Mouse (Mus musculus) intestine, embryonic 14.5 days (tissue): ENCODE results near the gene Fam193b. TPM values are rescaled to one million over a fixed set of nuclear protein-coding genes. Genes with fewer than 3 reads are reported as not detected.
A peak's percentile ranks its signal among the peaks of the same experiment; 100 is the strongest.

Source experiments
- microRNA-seq: library from miRNA; unstranded; fragments of <30 nt; microRNA quantifications from one replicate; pipeline ENCODE4, GENCODE M21; 2016
- polyA plus RNA-seq: library from polyadenylated mRNA; unstranded; fragments of >200 nt; fragmentation: Nextera tagmentation; extraction: Ambion mirVana; gene quantifications from 2 replicates; pipeline ENCODE4 v1.2.1, GENCODE M21; 2014

Gene Fam193b
- polyA plus RNA-seq, 1 experiment from 2014 or later: 33.6 TPM

Small RNAs within 50 kb of the gene (microRNA-seq; reads per million reads assigned to microRNA genes)
- 2.6 reads per million, percentile 27 among the genes with 10 or more reads in this experiment for gene Mir6945

Other genes starting within 250 kb of the Fam193b start
- gene Rab24, start 249.2 kb downstream of the Fam193b start, polyA plus RNA-seq: 82.6 and 86.0 TPM in 2 replicates
- gene Mxd3, start 241.3 kb downstream of the Fam193b start, polyA plus RNA-seq: 30.1 and 30.2 TPM in 2 replicates
- gene Lman2, start 208.3 kb downstream of the Fam193b start, polyA plus RNA-seq: 99.9 and 104 TPM in 2 replicates
- 0.63 and 1.0 TPM in 2 replicates for gene Rgs14, start 201.4 kb downstream of the Fam193b start, polyA plus RNA-seq
- gene Slc34a1, start 172.9 kb downstream of the Fam193b start, polyA plus RNA-seq: not detected in 2 replicates
- gene Pfn3, start 155.9 kb downstream of the Fam193b start, polyA plus RNA-seq: not detected in 2 replicates
- gene F12, start 144.3 kb downstream of the Fam193b start, polyA plus RNA-seq: 0.16 TPM in 1 of 2 replicates, not detected in the other
- gene Grk6, start 126.0 kb downstream of the Fam193b start, polyA plus RNA-seq: 43.4 and 55.1 TPM in 2 replicates
- gene Prr7, start 106.9 kb downstream of the Fam193b start, polyA plus RNA-seq: 0.55 and 0.70 TPM in 2 replicates
- gene Dbn1, start 83.0 kb downstream of the Fam193b start, polyA plus RNA-seq: 120 and 134 TPM in 2 replicates
- 253 and 260 TPM in 2 replicates for gene Pdlim7, start 57.4 kb downstream of the Fam193b start, polyA plus RNA-seq
- 1.9 and 2.5 TPM in 2 replicates for gene Dok3, start 41.8 kb downstream of the Fam193b start, polyA plus RNA-seq
- gene Ddx41, start 34.5 kb downstream of the Fam193b start, polyA plus RNA-seq: 63.9 and 73.1 TPM in 2 replicates
- gene Tmed9, start 2.6 kb upstream of the Fam193b start, polyA plus RNA-seq: 59.9 and 64.8 TPM in 2 replicates
- 12.6 and 17.4 TPM in 2 replicates for gene B4galt7, start 28.8 kb upstream of the Fam193b start, polyA plus RNA-seq
- gene Caml, start 51.9 kb upstream of the Fam193b start, polyA plus RNA-seq: 43.3 and 53.9 TPM in 2 replicates
- 40.9 and 44.1 TPM in 2 replicates for gene Ddx46, start 63.9 kb upstream of the Fam193b start, polyA plus RNA-seq
- 66.2 and 66.4 TPM in 2 replicates for gene B230219D22Rik, start 122.0 kb upstream of the Fam193b start, polyA plus RNA-seq
- gene Txndc15, start 143.5 kb upstream of the Fam193b start, polyA plus RNA-seq: 71.0 and 75.9 TPM in 2 replicates
- gene Pcbd2, start 156.2 kb upstream of the Fam193b start, polyA plus RNA-seq: 60.1 and 64.2 TPM in 2 replicates
- gene Catsper3, start 213.4 kb upstream of the Fam193b start, polyA plus RNA-seq: 0.23 TPM in 1 of 2 replicates, not detected in the other